Mouse (Mus musculus) Muller cell, postnatal 12 days (primary cell): ENCODE data around the gene Klhl6.

Source experiments
- DNase-seq: peaks from one replicate; pipeline ENCODE4 v3.0.0-alpha.2; 2015; ENCODE audit errors: inconsistent ontology term

Gene Klhl6

DNA sequence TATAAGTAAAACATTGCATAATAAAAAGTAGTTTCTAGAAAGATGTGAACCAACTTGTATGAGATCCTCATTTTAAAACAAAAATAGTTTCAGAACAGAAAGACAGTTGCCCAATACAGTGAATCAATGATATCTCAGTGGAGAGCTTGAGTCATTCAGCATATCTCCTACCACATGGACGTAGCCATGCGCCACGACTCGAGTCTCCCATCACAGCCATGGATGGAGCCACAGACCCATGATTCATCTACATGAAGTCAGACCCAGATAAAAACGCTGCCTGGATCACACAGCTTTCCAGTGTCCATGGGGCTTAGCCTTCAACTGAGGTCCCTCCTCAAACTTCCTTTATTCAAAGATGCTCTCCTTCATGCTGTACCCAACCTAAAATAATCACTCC, 13.3 kb downstream of the Klhl6 start:
- no peak for DNase-seq

DNA sequence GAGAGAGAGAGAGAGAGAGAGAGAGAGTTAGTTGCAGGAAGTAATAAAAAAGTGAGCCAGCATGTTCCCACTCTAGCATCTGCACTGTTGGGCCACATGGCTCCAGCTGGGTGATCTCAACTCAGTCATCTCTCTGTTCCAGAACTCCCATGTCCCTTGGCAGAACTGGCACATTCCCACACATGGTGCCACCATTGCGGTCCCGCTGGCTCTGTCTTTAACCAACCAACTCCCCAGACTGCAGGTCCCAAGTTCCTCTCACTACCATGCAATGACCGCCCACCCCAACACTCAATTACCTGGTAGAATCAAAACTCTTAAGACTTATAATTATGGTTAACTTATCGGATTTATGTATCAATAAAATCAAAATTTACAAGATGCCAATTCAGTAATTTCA, 14.2 kb downstream of the Klhl6 start:
- no peak for DNase-seq

GRCm38 (mm10) chr16:19967897-19968392, 14.9 kb downstream of the Klhl6 start:
- DNase-seq, result no peak

DNA sequence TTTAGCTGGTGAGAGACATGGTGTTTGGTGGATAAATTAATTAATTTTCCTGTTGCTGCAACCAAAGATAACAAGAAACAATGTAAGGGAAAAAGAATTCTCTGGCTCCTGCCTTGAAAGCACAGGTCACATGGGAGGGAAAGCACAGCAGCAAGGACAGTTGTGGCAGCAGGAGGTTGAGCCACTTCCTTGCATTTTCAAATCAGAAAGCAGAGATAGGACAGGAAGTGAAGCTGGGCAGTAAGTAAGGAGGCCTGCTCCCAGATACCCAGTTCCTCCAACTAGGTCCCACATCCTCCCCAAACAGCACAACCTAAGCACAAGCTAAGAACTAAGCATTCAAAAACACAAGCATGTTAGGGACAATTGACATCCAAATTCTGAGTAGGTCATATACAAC, 15.9 kb downstream of the Klhl6 start:
- no peak for DNase-seq

GRCm38 (mm10) chr16:19966437-19966836, 16.4 kb downstream of the Klhl6 start:
- no peak for DNase-seq

- DNase-seq, result no peak
Measured at GRCm38 (mm10) chr16:19962951-19963350, 19.9 kb downstream of the Klhl6 start.

- no peak for DNase-seq
Measured at GRCm38 (mm10) chr16:19961070-19961469, 21.8 kb downstream of the Klhl6 start.

GRCm38 (mm10) chr16:19960407-19961058, 22.3 kb downstream of the Klhl6 start:
- peak; percentile 59 for DNase-seq

GRCm38 (mm10) chr16:19957051-19957450, 25.8 kb downstream of the Klhl6 start:
- no peak for DNase-seq

DNA sequence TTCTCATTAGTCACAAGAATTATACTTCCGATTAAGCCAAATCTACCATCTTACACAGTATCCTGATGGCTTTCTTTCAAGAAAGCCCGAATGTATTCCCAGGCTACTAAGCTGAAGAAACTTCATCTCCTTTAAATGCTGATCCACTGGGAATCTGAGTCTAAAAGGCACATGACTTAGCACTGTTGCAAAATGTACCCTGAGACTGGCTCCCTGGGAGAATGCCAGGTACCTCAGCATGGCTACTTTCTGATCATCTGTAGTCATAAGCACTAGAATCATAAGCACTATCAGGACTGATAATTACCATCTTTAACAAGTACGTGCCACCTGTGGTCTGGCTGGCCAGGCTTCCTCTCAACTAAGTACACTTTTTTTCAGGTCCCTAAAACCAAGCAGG, 35.5 kb downstream of the Klhl6 start:
- no peak for DNase-seq

DNA sequence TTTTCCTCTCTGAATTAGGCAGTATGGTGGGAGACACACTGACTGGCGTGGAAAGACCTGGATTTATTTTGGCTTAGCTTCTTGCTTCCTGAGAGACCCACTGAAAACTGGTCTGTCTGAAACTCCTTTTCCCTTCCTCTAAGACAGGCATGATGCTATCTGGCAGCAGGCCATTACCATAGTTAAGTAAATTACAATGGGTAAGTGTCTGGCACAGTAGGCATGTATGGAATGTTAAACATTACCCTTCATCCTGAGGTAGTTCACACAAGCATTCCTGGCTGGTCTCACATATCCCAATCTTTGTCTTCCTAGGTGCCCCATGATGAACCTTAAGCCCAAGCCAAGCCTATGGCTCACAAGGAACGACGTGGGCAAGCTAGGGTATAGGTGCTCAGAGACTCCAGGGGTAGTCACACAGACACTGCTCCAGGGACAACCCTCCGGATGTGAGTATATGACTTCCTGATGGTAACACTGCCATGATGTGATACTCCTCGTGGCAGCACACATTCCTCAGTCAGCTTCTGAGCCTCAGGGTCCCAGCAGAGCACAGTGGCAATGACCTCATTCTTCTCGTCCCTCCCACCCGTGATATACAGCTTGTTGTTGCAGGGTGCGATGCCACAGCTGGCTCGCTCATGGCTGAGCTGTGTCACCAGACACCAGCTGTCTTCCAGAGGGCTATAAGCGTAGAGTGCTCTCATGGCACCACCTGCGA, 36.1 kb downstream of the Klhl6 start:
- peak; percentile 66 for DNase-seq

DNA sequence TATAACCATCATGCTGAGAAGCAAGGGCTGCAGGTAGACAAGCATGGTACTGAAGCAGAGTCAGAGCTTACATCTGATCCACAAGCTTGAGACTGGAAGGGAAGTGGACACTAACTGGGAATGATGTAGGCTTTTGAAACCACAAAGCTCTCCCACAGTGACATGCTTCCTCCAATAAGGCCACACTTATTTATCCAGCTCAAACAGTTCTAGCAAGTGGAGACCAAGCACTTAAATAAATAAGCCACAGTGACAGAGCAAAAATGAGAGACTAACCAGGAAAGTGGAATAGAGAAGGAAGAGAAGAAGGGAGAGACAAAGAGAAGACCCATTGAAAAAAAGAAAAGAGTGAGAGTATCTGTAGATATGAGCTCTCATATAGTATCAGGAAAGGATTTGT, 62.0 kb downstream of the Klhl6 start:
- no peak for DNase-seq

DNA sequence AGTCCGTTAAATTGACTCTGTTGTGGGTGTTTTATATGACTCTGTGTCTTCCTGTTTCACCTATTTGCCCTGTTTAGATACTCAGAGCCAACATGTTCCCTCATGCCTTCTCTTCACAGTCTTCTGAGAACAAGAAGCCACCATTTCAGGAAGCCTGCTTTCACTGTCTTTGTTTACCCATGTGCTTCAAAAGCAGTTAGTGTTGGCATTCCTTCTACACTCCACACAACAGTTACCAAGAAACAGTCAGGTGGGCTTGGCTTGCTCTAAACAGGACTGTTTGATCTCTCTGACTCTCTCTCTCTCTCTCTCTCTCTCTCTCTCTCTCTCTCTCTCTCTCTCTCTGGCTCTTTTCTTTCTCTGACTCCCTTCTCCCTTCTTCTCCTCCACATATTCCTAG, 64.6 kb downstream of the Klhl6 start:
- no peak for DNase-seq

GRCm38 (mm10) chr16:19912582-19912981, 70.3 kb downstream of the Klhl6 start:
- DNase-seq, result no peak

DNA sequence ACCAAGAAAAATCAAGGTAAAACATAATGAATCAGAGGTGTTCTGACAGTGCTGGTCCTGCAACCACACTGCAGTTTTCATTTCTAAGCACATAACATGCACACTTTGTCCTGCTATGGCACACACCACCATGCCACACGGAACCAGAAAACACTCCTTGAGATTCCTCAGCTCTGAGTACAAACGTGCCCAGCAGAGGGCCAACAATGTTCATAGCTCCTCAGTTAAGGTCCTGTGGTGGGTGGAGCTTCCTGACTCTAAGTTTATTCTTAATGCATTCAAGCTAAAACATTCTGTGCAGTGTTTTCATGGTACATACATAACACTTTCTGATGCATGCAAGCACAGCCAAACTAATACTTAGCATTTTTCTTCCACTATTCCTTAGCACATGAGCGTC, 74.5 kb downstream of the Klhl6 start:
- DNase-seq, result no peak

GRCm38 (mm10) chr16:19907103-19907502, 75.7 kb downstream of the Klhl6 start:
- no peak for DNase-seq

- DNase-seq, result peak; percentile 23
Measured at GRCm38 (mm10) chr16:19904734-19905479, 77.9 kb downstream of the Klhl6 start.

GRCm38 (mm10) chr16:19903792-19904191, 79.0 kb downstream of the Klhl6 start:
- no peak for DNase-seq
